Mouse (Mus musculus) neural tube, embryonic 12.5 days (tissue): ENCODE measurements at regions not wholly inside any gene's neighbourhood (a gene's known extent, or its start where the extent isn't known, plus 50 kb on each side); places are given as distances from the start of the nearest gene placed in this dataset.
"Not testable (repeated sequence)": the region's sequence is repeated elsewhere in the genome, so short reads cannot be mapped to it uniquely, and the experiment has no call there.

ENCODE experiments used
- ATAC-seq: fragments of 200-750 bp; cut with Nextera tagmentation; 2 replicates; pipeline ENCODE4 v1.8.0; 2017; ENCODE audit warnings: low read depth, mild to moderate bottlenecking, moderate TSS enrichment, moderate library complexity; ENCODE audit not compliant: low FRiP score
- H3K27ac ChIP-seq: fragments of 300-500 bp; sonication (generic); 2 replicates; pipeline ENCODE4 v1.5.1; 2016
- H3K27me3 ChIP-seq: fragments of 300-500 bp; sonication (generic); replicated peaks from 2 replicates; pipeline ENCODE4 v1.6.1; 2016; ENCODE audit warnings: mild to moderate bottlenecking
- H3K36me3 ChIP-seq: fragments of 300-500 bp; sonication (generic); 2 replicates; pipeline ENCODE4 v1.6.1; 2016; ENCODE audit warnings: mild to moderate bottlenecking
- H3K4me1 ChIP-seq: fragments of 300-500 bp; sonication (generic); 2 replicates; pipeline ENCODE4 v1.6.1; 2016
- H3K4me2 ChIP-seq: fragments of 300-500 bp; sonication (generic); replicated peaks from 2 replicates; pipeline ENCODE4 v1.6.1; 2016; ENCODE audit warnings: mild to moderate bottlenecking
- H3K4me3 ChIP-seq: fragments of 300-500 bp; sonication (generic); 2 replicates; pipeline ENCODE4 v1.5.1; 2016
- H3K9ac ChIP-seq: fragments of 300-500 bp; sonication (generic); 2 replicates; pipeline ENCODE4 v1.6.1; 2016; ENCODE audit warnings: mild to moderate bottlenecking
- H3K9me3 ChIP-seq: fragments of 300-500 bp; sonication (generic); 2 replicates; pipeline ENCODE4 v1.6.1; 2016; ENCODE audit warnings: mild to moderate bottlenecking
- WGBS: fragments of 180-500 bp; shearing (Covaris S2); methylation state at CpG from one replicate; pipeline ENCODE4 v1.1.7; 2016; 5-methylcytosine and 5-hydroxymethylcytosine counted together

DNA sequence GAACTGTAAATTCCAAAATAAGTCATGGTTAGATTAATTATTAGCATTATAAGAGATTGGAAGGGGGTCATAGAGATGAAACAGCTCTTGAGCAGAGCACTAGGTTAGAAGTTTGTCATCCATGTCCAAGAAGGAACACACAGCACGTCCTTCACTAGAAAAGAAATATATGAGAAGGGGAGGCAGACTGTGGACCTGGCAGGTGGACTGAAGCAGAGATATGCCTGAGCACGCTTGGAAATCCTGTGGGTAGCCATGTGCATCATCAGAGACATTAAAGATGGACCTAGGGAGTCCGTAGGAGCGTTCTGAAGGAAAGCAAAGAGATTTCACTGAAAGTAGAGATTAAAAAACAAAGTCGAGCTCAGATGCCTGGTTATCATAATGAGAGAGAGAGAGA lies 343.9 kb upstream of the Rgma start:
- WGBS, result 87% methylated on average over 5 of the region's 5 CpGs

GRCm38 (mm10) chr7:73032316-73032980 lies 342.9 kb upstream of the Rgma start:
- no peaks in the 10 kb centered on the region for H3K27me3 ChIP-seq
- no peak overlapping the region for H3K27ac ChIP-seq
- no peak overlapping the region for H3K4me2 ChIP-seq
- no peak for ATAC-seq
- no peaks in the 10 kb centered on the region for H3K36me3 ChIP-seq
- no peak overlapping the region for H3K9ac ChIP-seq
- H3K4me1 ChIP-seq, result no peaks in the 10 kb centered on the region; the same call in none of the 2 replicates
- no peaks in the 10 kb centered on the region for H3K9me3 ChIP-seq
- 80% methylated on average over 23 of the region's 23 CpGs for WGBS
- no peak overlapping the region for H3K4me3 ChIP-seq

More for the DNA sequence above, 343.9 kb upstream of the Rgma start:
- no peak overlapping the region for H3K27ac ChIP-seq
- H3K4me2 ChIP-seq, result no peak overlapping the region
- H3K27me3 ChIP-seq, result no peaks in the 10 kb centered on the region
- no peak overlapping the region for H3K9ac ChIP-seq
- H3K4me1 ChIP-seq, result no peaks in the 10 kb centered on the region; the same call in none of the 2 replicates
- no peak overlapping the region for H3K4me3 ChIP-seq
- H3K9me3 ChIP-seq, result no peaks in the 10 kb centered on the region
- H3K36me3 ChIP-seq, result no peaks in the 10 kb centered on the region
- ATAC-seq, result no peak

DNA sequence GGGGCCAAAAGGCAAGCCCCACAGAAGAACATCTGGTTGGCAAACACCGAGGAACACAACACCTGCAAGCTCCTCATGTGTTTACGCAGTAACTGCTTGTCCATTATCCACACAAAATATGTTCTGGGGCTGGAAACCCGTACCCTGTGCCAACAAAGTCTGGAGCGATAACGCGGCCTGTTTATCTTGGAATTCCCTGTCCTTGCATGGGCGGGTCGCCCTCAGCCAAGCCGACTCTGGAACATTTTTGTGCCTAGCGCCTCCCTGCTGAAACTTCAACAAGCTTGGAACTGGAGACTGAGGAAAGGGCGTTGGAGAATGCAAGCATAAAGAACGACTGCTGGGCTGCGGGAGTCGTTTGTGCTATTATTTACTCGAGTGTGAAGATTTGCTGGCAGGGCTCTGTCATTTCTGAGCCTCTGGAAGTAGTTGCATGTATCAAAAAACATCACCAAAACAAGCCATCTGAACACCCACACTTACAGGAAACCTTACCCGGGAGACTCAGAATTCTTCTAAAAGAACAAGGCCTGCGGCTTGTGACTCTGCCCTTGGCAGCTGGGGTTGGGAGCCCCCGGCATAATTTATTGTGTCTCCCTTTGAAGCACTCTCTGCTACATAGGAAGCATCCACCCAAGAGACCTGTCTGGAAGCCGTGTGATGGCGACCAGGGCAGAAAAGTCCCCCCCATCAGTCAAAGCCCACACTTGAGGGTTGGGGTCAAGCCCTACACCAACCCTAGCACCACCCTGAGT lies 338.3 kb upstream of the Rgma start:
- 61% methylated on average over 20 of the region's 20 CpGs for WGBS

GRCm38 (mm10) chr7:73037638-73038037 lies 337.7 kb upstream of the Rgma start:
- H3K9ac ChIP-seq, result no peak overlapping the region
- no peaks in the 10 kb centered on the region for H3K27me3 ChIP-seq
- H3K27ac ChIP-seq, result no peak overlapping the region
- H3K36me3 ChIP-seq, result no peaks in the 10 kb centered on the region
- ATAC-seq, result no peak
- no peaks in the 10 kb centered on the region for H3K9me3 ChIP-seq
- 93% methylated on average over 9 of the region's 9 CpGs for WGBS
- no peak overlapping the region for H3K4me3 ChIP-seq
- H3K4me2 ChIP-seq, result no peak overlapping the region
- no peaks in the 10 kb centered on the region; the same call in 1 of the 2 replicates for H3K4me1 ChIP-seq

More for the DNA sequence above, 338.3 kb upstream of the Rgma start:
- H3K9me3 ChIP-seq, result no peaks in the 10 kb centered on the region
- H3K4me2 ChIP-seq, result no peak overlapping the region
- no peak for ATAC-seq
- H3K36me3 ChIP-seq, result no peaks in the 10 kb centered on the region
- H3K4me3 ChIP-seq, result no peak overlapping the region
- H3K27ac ChIP-seq, result no peak overlapping the region
- H3K9ac ChIP-seq, result no peak overlapping the region
- no peaks in the 10 kb centered on the region for H3K27me3 ChIP-seq
- no peaks in the 10 kb centered on the region; the same call in none of the 2 replicates for H3K4me1 ChIP-seq

GRCm38 (mm10) chr7:73039921-73040320 lies 335.4 kb upstream of the Rgma start:
- H3K4me2 ChIP-seq, result no peak overlapping the region
- H3K36me3 ChIP-seq, result no peaks in the 10 kb centered on the region
- ATAC-seq, result no peak
- no peak overlapping the region for H3K9ac ChIP-seq
- WGBS, result 97% methylated on average over 4 of the region's 4 CpGs
- no peaks in the 10 kb centered on the region for H3K9me3 ChIP-seq
- H3K4me3 ChIP-seq, result no peak overlapping the region
- no peak overlapping the region for H3K27ac ChIP-seq
- H3K4me1 ChIP-seq, result no peaks in the 10 kb centered on the region
- H3K27me3 ChIP-seq, result no peaks in the 10 kb centered on the region

- no peaks in the 10 kb centered on the region for H3K27me3 ChIP-seq
- no peak overlapping the region for H3K4me2 ChIP-seq
- no peaks in the 10 kb centered on the region for H3K9me3 ChIP-seq
- H3K4me3 ChIP-seq, result no peak overlapping the region
- no peaks in the 10 kb centered on the region for H3K36me3 ChIP-seq
- H3K27ac ChIP-seq, result no peak overlapping the region
- no peaks in the 10 kb centered on the region for H3K4me1 ChIP-seq
- WGBS, result 80% methylated on average over 3 of the region's 3 CpGs
- ATAC-seq, result no peak
- H3K9ac ChIP-seq, result no peak overlapping the region
These were observed 331.0 kb upstream of the Rgma start for GRCm38 (mm10) chr7:73044316-73044715.

DNA sequence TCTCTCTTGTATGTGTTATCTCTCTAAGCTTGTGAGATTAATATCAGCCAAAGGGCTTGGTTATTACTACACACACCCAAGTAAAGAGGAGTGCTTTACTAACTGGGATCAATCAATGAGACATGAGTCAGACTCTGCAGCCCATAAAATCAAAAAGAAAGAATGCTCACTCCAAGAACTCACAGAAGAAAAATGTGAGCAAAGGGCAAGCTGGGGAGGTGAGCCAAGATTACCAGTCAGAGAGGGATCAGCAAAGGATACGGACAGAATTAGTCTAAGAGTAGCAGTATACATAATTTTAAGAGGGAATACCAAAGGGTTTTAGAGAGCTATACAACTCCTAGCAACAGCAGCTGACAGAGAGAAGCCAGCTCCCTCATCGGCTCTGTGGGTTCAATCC lies 319.4 kb upstream of the Rgma start:
- ATAC-seq, result no peak
- Histone ChIP-seq H3K36me3 (no peaks in the 10 kb centered on the region), H3K9me3 (no peaks in the 10 kb centered on the region), H3K27me3 (no peaks in the 10 kb centered on the region), H3K27ac (no peak overlapping the region), H3K9ac (no peak overlapping the region), H3K4me1 (no peaks in the 10 kb centered on the region), H3K4me3 (no peak overlapping the region), H3K4me2 (no peak overlapping the region)
- 88% methylated on average over 2 of the region's 2 CpGs for WGBS

DNA sequence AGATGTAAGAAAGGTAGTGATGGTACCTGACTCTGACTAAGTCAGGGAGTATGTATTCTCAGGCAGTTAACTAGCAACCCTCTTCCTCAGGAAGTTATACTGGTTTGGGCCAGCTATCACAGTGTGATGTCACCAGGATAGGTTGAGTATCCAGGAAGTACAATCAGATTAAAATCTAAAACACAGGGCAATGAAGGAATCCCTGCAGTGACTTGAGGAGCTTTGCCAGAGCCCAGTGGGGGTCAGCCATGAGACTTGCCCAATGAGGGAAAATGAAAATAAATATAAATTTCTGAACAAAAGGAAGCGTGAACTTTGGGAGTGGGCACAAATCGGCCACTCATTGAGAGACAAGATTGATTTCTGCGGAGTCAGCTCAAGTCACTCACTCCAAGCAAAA lies 311.8 kb upstream of the Rgma start:
- WGBS, result 71% methylated on average over 3 of the region's 3 CpGs
- ATAC-seq, result no peak

GRCm38 (mm10) chr7:73068534-73068933 lies 306.8 kb upstream of the Rgma start:
- Histone ChIP-seq H3K27ac (no peak overlapping the region), H3K4me1 (no peaks in the 10 kb centered on the region), H3K4me3 (no peak overlapping the region), H3K36me3 (no peaks in the 10 kb centered on the region), H3K9ac (no peak overlapping the region), H3K4me2 (no peak overlapping the region), H3K9me3 (no peaks in the 10 kb centered on the region), H3K27me3 (no peaks in the 10 kb centered on the region)
- WGBS, result 100% methylated on average over 1 of the region's 1 CpGs
- ATAC-seq, result no peak

More for the DNA sequence above, 311.8 kb upstream of the Rgma start:
- Histone ChIP-seq H3K4me3 (no peak overlapping the region), H3K36me3 (no peaks in the 10 kb centered on the region), H3K9ac (no peak overlapping the region), H3K27ac (no peak overlapping the region), H3K4me1 (no peaks in the 10 kb centered on the region), H3K4me2 (no peak overlapping the region), H3K27me3 (no peaks in the 10 kb centered on the region), H3K9me3 (no peaks in the 10 kb centered on the region)

DNA sequence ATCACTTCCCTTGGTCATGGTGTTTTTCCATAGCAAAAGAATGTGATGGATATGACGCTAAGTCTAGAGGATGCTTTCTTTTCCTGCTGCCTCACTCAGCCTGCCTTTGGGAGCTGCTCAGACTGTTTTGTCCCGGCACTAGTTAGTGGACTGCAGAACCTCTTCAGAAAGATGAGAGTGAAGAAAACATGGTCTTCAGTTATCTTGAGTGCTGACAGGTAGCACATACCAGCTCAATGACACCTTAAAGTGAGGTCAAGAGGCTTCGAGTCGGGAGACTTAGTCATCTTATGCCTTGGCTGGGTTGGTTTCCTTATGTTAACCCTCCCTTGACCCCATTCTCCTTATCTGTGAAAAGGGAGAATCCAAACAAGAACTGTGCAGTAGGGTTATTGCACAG lies 306.0 kb upstream of the Rgma start:
- Histone ChIP-seq H3K9me3 (no peaks in the 10 kb centered on the region), H3K27ac (no peak overlapping the region), H3K9ac (no peak overlapping the region), H3K4me2 (no peak overlapping the region), H3K4me1 (no peaks in the 10 kb centered on the region), H3K27me3 (no peaks in the 10 kb centered on the region), H3K36me3 (no peaks in the 10 kb centered on the region), H3K4me3 (no peak overlapping the region)
- no peak for ATAC-seq
- 82% methylated on average over 4 of the region's 4 CpGs for WGBS

GRCm38 (mm10) chr7:73075391-73075790 lies 299.9 kb upstream of the Rgma start:
- H3K9me3 ChIP-seq, H3K4me3 ChIP-seq, H3K4me2 ChIP-seq, H3K36me3 ChIP-seq, H3K4me1 ChIP-seq, ATAC-seq, H3K27ac ChIP-seq, H3K27me3 ChIP-seq, H3K9ac ChIP-seq: not testable (repeated sequence)
- WGBS, result 95% methylated on average over 7 of the region's 7 CpGs

GRCm38 (mm10) chr7:73087496-73088185 lies 287.7 kb upstream of the Rgma start:
- no peak overlapping the region for H3K4me3 ChIP-seq
- no peak overlapping the region for H3K27ac ChIP-seq
- no peak overlapping the region for H3K9ac ChIP-seq
- ATAC-seq, result no peak
- H3K27me3 ChIP-seq, result no peaks in the 10 kb centered on the region
- 85% methylated on average over 10 of the region's 10 CpGs for WGBS
- no peaks in the 10 kb centered on the region for H3K4me1 ChIP-seq
- no peaks in the 10 kb centered on the region for H3K9me3 ChIP-seq
- H3K36me3 ChIP-seq, result no peaks in the 10 kb centered on the region
- H3K4me2 ChIP-seq, result no peak overlapping the region
